Mouse (Mus musculus) cerebellum, adult 9-11 months (tissue): Measurements from ENCODE around the gene Mtln.

Experiments
- DNase-seq: peaks from one replicate; pipeline ENCODE4 v3.0.0; 2022

The Mtln gene

GRCm38 (mm10) chr2:127791919-127792603 is at the start of gene Mtln:
Mtln (minus strand) TSS chr2:127792488.
- peak; percentile 91 for DNase-seq

- no peak for DNase-seq
Measured at GRCm38 (mm10) chr2:127841402-127841801, 49.1 kb upstream of the Mtln start.

GRCm38 (mm10) chr2:127839425-127839824 is 47.1 kb upstream of the Mtln start:
- DNase-seq = no peak

- DNase-seq = no peak
Measured at GRCm38 (mm10) chr2:127838576-127838975, 46.3 kb upstream of the Mtln start, which contains the start of gene Acoxl. Acoxl (plus strand) TSS chr2:127838876.

GRCm38 (mm10) chr2:127832833-127833190 is 40.5 kb upstream of the Mtln start:
- DNase-seq = no peak

- DNase-seq = no peak
Measured at GRCm38 (mm10) chr2:127832103-127832832, 40.0 kb upstream of the Mtln start.

- peak; percentile 91 for DNase-seq
Measured at GRCm38 (mm10) chr2:127831401-127832102, 39.3 kb upstream of the Mtln start, which contains the start of gene Bub1. Bub1 (minus strand) TSS chr2:127831865.

- no peak for DNase-seq
Measured at GRCm38 (mm10) chr2:127789651-127790270, 2.5 kb downstream of the Mtln start.

- DNase-seq = no peak
Measured at GRCm38 (mm10) chr2:127789138-127789537, 3.1 kb downstream of the Mtln start.

- peak; percentile 75 for DNase-seq
Measured at GRCm38 (mm10) chr2:127788440-127789116, 3.7 kb downstream of the Mtln start, which contains the start of gene Nphp1. Nphp1 (minus strand) TSS chr2:127788897.

GRCm38 (mm10) chr2:127787226-127787625 is 5.1 kb downstream of the Mtln start:
- peak; percentile 10 for DNase-seq

GRCm38 (mm10) chr2:127778451-127778850 is 13.8 kb downstream of the Mtln start:
- no peak for DNase-seq

GRCm38 (mm10) chr2:127775013-127775412 is 17.3 kb downstream of the Mtln start:
- no peak for DNase-seq

- DNase-seq = no peak
Measured at GRCm38 (mm10) chr2:127774578-127774941, 17.7 kb downstream of the Mtln start.

- no peak for DNase-seq
Measured at GRCm38 (mm10) chr2:127773938-127774577, 18.2 kb downstream of the Mtln start.

GRCm38 (mm10) chr2:127761587-127761986 is 30.7 kb downstream of the Mtln start:
- DNase-seq = no peak

- no peak for DNase-seq
Measured at GRCm38 (mm10) chr2:127760429-127761000, 31.8 kb downstream of the Mtln start.

GRCm38 (mm10) chr2:127760014-127760413 is 32.3 kb downstream of the Mtln start:
- DNase-seq = no peak

GRCm38 (mm10) chr2:127759157-127759880 is 33.0 kb downstream of the Mtln start:
- DNase-seq = no peak

GRCm38 (mm10) chr2:127757171-127757570 is 35.1 kb downstream of the Mtln start:
- DNase-seq = peak; percentile 91

- DNase-seq = no peak
Measured at GRCm38 (mm10) chr2:127754113-127754512, 38.2 kb downstream of the Mtln start.
